Mouse (Mus musculus): ENCODE results near the gene Slc9a4. TPM values are rescaled to one million over a fixed set of nuclear protein-coding genes. Genes with fewer than 3 reads are reported as not detected.

Gene Slc9a4
- polyA plus RNA-seq, 1 experiment from 2014 or later: not detected

- Histone ChIP-seq H3K27me3 (ENCODE audit: control insufficient read depth, insufficient read depth, low read length) (no peaks in the 10 kb centered on the region), H3K4me2 (no peak overlapping the region), H3K4me3 (ENCODE audit: low read depth, low read length) (no peak overlapping the region), H3K4me1 (ENCODE audit: control insufficient read depth, insufficient read depth, low read length) (no peaks in the 10 kb centered on the region), H3K36me3 (ENCODE audit: control insufficient read depth, insufficient read depth, low read length) (no peaks in the 10 kb centered on the region), H3K27ac (ENCODE audit: low read depth, low read length) (no peak overlapping the region), H3K9me3 (replicated peaks; ENCODE audit: control insufficient read depth, low read length) (no peaks in the 10 kb centered on the region), H3K9ac (ENCODE audit: low read depth, low read length) (no peak overlapping the region)
- no peak for ATAC-seq (replicated peaks; ENCODE audit: insufficient number of reproducible peaks, low FRiP score, low TSS enrichment)
Measured at GRCm38 (mm10) chr1:40626954-40627353, 47.1 kb downstream of the Slc9a4 start.

- ATAC-seq (replicated peaks; ENCODE audit: insufficient number of reproducible peaks, low FRiP score, low TSS enrichment): no peak
- Histone ChIP-seq H3K4me1 (ENCODE audit: control insufficient read depth, insufficient read depth, low read length) (no peaks in the 10 kb centered on the region), H3K36me3 (ENCODE audit: control insufficient read depth, insufficient read depth, low read length) (no peaks in the 10 kb centered on the region), H3K4me3 (ENCODE audit: low read depth, low read length) (no peak overlapping the region), H3K9ac (ENCODE audit: low read depth, low read length) (no peak overlapping the region), H3K9me3 (replicated peaks; ENCODE audit: control insufficient read depth, low read length) (no peaks in the 10 kb centered on the region), H3K27ac (ENCODE audit: low read depth, low read length) (no peak overlapping the region), H3K27me3 (ENCODE audit: control insufficient read depth, insufficient read depth, low read length) (no peaks in the 10 kb centered on the region), H3K4me2 (no peak overlapping the region)
- 81% methylated on average over 3 of the region's 3 CpGs for WGBS (ENCODE audit: insufficient replicate concordance)
Measured at GRCm38 (mm10) chr1:40628443-40628842, 48.6 kb downstream of the Slc9a4 start.

DNA sequence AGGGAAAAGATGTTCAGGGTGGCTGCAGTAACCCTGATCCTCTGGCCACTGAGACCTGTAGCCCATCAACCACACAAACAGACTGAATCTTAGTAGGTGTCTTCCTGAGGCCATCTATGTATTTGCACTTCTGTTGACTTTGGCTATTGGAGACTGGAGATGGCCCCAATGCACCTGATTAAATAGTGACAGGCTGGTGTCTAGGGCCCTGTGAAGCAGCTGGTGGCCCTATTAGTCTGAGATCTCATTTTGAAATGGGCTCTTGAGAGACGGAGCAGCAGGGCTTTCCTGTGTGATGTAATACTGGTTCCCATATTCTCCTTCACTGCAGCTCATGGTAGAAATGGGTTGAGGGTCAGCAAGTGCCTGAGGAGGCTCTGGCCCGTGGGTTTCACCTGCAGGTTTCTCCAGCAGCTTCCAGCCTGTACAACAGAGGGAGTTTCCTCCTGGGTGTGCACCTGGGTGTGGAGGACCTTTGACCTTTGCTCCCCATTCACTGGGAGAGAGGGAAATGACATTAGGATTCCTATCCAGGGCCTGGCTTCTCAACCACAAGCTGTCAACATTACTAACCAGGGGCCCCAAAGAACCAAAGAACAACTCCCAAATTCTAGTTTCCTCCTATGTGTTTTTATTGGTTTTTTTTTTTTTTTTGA lies 52.7 kb downstream of the Slc9a4 start:
- no peaks in the 10 kb centered on the region for H3K9me3 ChIP-seq (replicated peaks; ENCODE audit: control insufficient read depth, low read length)
- H3K4me2 ChIP-seq: no peak overlapping the region
- no peak for ATAC-seq (replicated peaks; ENCODE audit: insufficient number of reproducible peaks, low FRiP score, low TSS enrichment)
- H3K4me1 ChIP-seq (ENCODE audit: control insufficient read depth, insufficient read depth, low read length): no peaks in the 10 kb centered on the region
- H3K4me3 ChIP-seq (ENCODE audit: low read depth, low read length): no peak overlapping the region
- H3K36me3 ChIP-seq (ENCODE audit: control insufficient read depth, insufficient read depth, low read length): no peaks in the 10 kb centered on the region
- no peak overlapping the region for H3K27ac ChIP-seq (ENCODE audit: low read depth, low read length)
- no peaks in the 10 kb centered on the region for H3K27me3 ChIP-seq (ENCODE audit: control insufficient read depth, insufficient read depth, low read length)
- WGBS (ENCODE audit: insufficient replicate concordance): 64% methylated on average over 2 of the region's 2 CpGs
- no peak overlapping the region for H3K9ac ChIP-seq (ENCODE audit: low read depth, low read length)

DNA sequence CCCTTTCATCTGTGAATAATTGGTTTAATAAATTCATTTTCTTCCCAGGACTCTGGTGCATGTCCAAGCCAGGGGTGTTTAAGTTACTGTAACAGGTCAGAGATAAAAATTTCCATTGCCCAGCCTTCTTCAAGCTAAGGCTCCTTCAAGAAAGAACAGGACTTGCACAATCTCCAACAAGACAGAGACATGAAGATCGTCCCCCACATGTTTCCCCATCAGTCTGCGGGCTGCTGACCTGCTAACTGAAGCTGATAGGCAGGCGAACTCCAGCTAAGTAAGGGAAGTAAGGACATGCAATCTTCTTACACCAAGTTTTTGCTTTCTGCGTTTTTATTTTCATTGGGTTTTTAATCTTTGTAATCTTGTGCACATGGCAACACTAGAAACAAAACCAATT lies 54.7 kb downstream of the Slc9a4 start:
- ATAC-seq (replicated peaks; ENCODE audit: insufficient number of reproducible peaks, low FRiP score, low TSS enrichment): no peak
- Histone ChIP-seq H3K36me3 (ENCODE audit: control insufficient read depth, insufficient read depth, low read length) (no peaks in the 10 kb centered on the region), H3K4me2 (no peak overlapping the region), H3K9me3 (replicated peaks; ENCODE audit: control insufficient read depth, low read length) (no peaks in the 10 kb centered on the region), H3K27me3 (ENCODE audit: control insufficient read depth, insufficient read depth, low read length) (no peaks in the 10 kb centered on the region), H3K9ac (ENCODE audit: low read depth, low read length) (no peak overlapping the region), H3K4me3 (ENCODE audit: low read depth, low read length) (no peak overlapping the region), H3K4me1 (ENCODE audit: control insufficient read depth, insufficient read depth, low read length) (no peaks in the 10 kb centered on the region), H3K27ac (ENCODE audit: low read depth, low read length) (no peak overlapping the region)
- WGBS (ENCODE audit: insufficient replicate concordance): 64% methylated on average over 4 of the region's 4 CpGs

GRCm38 (mm10) chr1:40648234-40648633 lies 68.4 kb downstream of the Slc9a4 start:
- ATAC-seq (replicated peaks; ENCODE audit: insufficient number of reproducible peaks, low FRiP score, low TSS enrichment): no peak
- H3K9me3 ChIP-seq (replicated peaks; ENCODE audit: control insufficient read depth, low read length): no peaks in the 10 kb centered on the region
- no peak overlapping the region for H3K27ac ChIP-seq (ENCODE audit: low read depth, low read length)
- no peaks in the 10 kb centered on the region for H3K27me3 ChIP-seq (ENCODE audit: control insufficient read depth, insufficient read depth, low read length)
- H3K4me1 ChIP-seq (ENCODE audit: control insufficient read depth, insufficient read depth, low read length): no peaks in the 10 kb centered on the region
- no peaks in the 10 kb centered on the region for H3K36me3 ChIP-seq (ENCODE audit: control insufficient read depth, insufficient read depth, low read length)
- 52% methylated on average over 2 of the region's 2 CpGs for WGBS (ENCODE audit: insufficient replicate concordance)
- H3K4me3 ChIP-seq (ENCODE audit: low read depth, low read length): no peak overlapping the region
- no peak overlapping the region for H3K9ac ChIP-seq (ENCODE audit: low read depth, low read length)
- H3K4me2 ChIP-seq: no peak overlapping the region

DNA sequence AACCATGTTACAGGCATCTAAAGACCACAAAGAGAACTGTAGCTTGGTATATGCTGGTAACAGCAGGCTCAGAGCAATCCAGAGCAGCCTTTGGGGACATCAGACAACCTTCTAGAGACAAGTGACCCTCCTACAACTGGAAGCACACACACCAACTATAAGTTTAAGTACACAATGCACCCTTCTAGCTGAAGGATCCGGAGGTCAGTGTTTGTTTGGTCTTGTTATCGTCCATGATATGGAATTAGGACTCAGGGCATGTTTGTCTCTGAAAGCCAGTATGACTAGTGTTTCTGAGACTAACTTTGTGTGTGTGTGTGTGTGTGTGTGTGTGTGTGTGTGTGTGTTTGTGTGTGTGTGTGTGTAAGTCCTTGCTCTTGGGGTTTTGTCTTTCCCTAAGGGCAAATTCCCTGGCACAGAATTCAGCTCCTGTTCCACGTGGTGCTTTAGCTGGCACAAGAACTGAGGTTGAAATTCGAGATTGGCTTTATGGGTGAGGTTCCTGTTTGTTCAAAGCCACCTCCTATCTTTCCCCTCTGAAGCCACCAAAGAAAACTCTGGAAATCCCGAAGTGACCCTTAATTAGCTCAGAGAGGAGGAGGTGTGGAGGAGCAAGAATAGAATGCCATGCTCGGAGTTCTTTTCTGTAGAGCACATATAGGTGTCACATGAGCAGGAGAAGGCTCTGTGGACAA lies 71.1 kb downstream of the Slc9a4 start:
- 53% methylated on average over 6 of the region's 6 CpGs for WGBS (ENCODE audit: insufficient replicate concordance)
- no peaks in the 10 kb centered on the region for H3K36me3 ChIP-seq (ENCODE audit: control insufficient read depth, insufficient read depth, low read length)
- no peak overlapping the region for H3K4me2 ChIP-seq
- H3K4me3 ChIP-seq (ENCODE audit: low read depth, low read length): no peak overlapping the region
- no peak for ATAC-seq (replicated peaks; ENCODE audit: insufficient number of reproducible peaks, low FRiP score, low TSS enrichment)
- H3K4me1 ChIP-seq (ENCODE audit: control insufficient read depth, insufficient read depth, low read length): no peaks in the 10 kb centered on the region
- no peak overlapping the region for H3K9ac ChIP-seq (ENCODE audit: low read depth, low read length)
- no peaks in the 10 kb centered on the region for H3K27me3 ChIP-seq (ENCODE audit: control insufficient read depth, insufficient read depth, low read length)
- no peaks in the 10 kb centered on the region for H3K9me3 ChIP-seq (replicated peaks; ENCODE audit: control insufficient read depth, low read length)
- no peak overlapping the region for H3K27ac ChIP-seq (ENCODE audit: low read depth, low read length)

- ATAC-seq (replicated peaks; ENCODE audit: insufficient number of reproducible peaks, low FRiP score, low TSS enrichment): no peak
- Histone ChIP-seq H3K9ac (ENCODE audit: low read depth, low read length) (no peak overlapping the region), H3K4me2 (no peak overlapping the region), H3K4me1 (ENCODE audit: control insufficient read depth, insufficient read depth, low read length) (no peaks in the 10 kb centered on the region), H3K36me3 (ENCODE audit: control insufficient read depth, insufficient read depth, low read length) (no peaks in the 10 kb centered on the region), H3K9me3 (replicated peaks; ENCODE audit: control insufficient read depth, low read length) (no peaks in the 10 kb centered on the region), H3K27ac (ENCODE audit: low read depth, low read length) (no peak overlapping the region), H3K27me3 (ENCODE audit: control insufficient read depth, insufficient read depth, low read length) (no peaks in the 10 kb centered on the region), H3K4me3 (ENCODE audit: low read depth, low read length) (no peak overlapping the region)
- WGBS (ENCODE audit: insufficient replicate concordance): 52% methylated on average over 4 of the region's 4 CpGs
Measured at GRCm38 (mm10) chr1:40657035-40657434, 77.2 kb downstream of the Slc9a4 start.

GRCm38 (mm10) chr1:40657978-40658496 lies 78.2 kb downstream of the Slc9a4 start:
- Histone ChIP-seq H3K27me3 (ENCODE audit: control insufficient read depth, insufficient read depth, low read length) (no peaks in the 10 kb centered on the region), H3K36me3 (ENCODE audit: control insufficient read depth, insufficient read depth, low read length) (no peaks in the 10 kb centered on the region), H3K9ac (ENCODE audit: low read depth, low read length) (no peak overlapping the region), H3K4me3 (ENCODE audit: low read depth, low read length) (no peak overlapping the region), H3K4me2 (no peak overlapping the region), H3K27ac (ENCODE audit: low read depth, low read length) (no peak overlapping the region), H3K9me3 (replicated peaks; ENCODE audit: control insufficient read depth, low read length) (no peaks in the 10 kb centered on the region), H3K4me1 (ENCODE audit: control insufficient read depth, insufficient read depth, low read length) (no peaks in the 10 kb centered on the region)
- no peak for ATAC-seq (replicated peaks; ENCODE audit: insufficient number of reproducible peaks, low FRiP score, low TSS enrichment)
- 45% methylated on average over 8 of the region's 8 CpGs for WGBS (ENCODE audit: insufficient replicate concordance)

- no peaks in the 10 kb centered on the region for H3K27me3 ChIP-seq (ENCODE audit: control insufficient read depth, insufficient read depth, low read length)
- H3K27ac ChIP-seq (ENCODE audit: low read depth, low read length): no peak overlapping the region
- no peak overlapping the region for H3K4me3 ChIP-seq (ENCODE audit: low read depth, low read length)
- 59% methylated on average over 12 of the region's 12 CpGs for WGBS (ENCODE audit: insufficient replicate concordance)
- H3K4me1 ChIP-seq (ENCODE audit: control insufficient read depth, insufficient read depth, low read length): no peaks in the 10 kb centered on the region
- H3K9me3 ChIP-seq (replicated peaks; ENCODE audit: control insufficient read depth, low read length): no peaks in the 10 kb centered on the region
- no peak overlapping the region for H3K9ac ChIP-seq (ENCODE audit: low read depth, low read length)
- H3K36me3 ChIP-seq (ENCODE audit: control insufficient read depth, insufficient read depth, low read length): no peaks in the 10 kb centered on the region
- no peak overlapping the region for H3K4me2 ChIP-seq
- no peak for ATAC-seq (replicated peaks; ENCODE audit: insufficient number of reproducible peaks, low FRiP score, low TSS enrichment)
Measured at GRCm38 (mm10) chr1:40659017-40659416, 79.1 kb downstream of the Slc9a4 start.
